Mouse (Mus musculus): ENCODE data around the gene Rrp12. TPM values are rescaled to one million over a fixed set of nuclear protein-coding genes. Genes with fewer than 3 reads are reported as not detected.

Rrp12 gene
- polyA plus RNA-seq, 1 experiment from 2014 or later, result 10.7 TPM

- peaks cover 25% of the 10 kb centered on the region for H3K4me1 ChIP-seq (ENCODE audit: control insufficient read depth, insufficient read depth, low read length)
Measured at GRCm38 (mm10) chr19:41846366-41847090, 49.4 kb downstream of the Rrp12 start.

GRCm38 (mm10) chr19:41844345-41844744 is 51.6 kb downstream of the Rrp12 start:
- ATAC-seq (ENCODE audit: low read depth), result no peak
- Histone ChIP-seq H3K9ac (replicated peaks; ENCODE audit: low read depth, low read length) (no peak overlapping the region), H3K4me2 (ENCODE audit: low read depth, low read length) (no peak overlapping the region), H3K4me1 (ENCODE audit: control insufficient read depth, insufficient read depth, low read length) (peaks cover 10% of the 10 kb centered on the region), H3K4me3 (ENCODE audit: low read depth, low read length) (no peak overlapping the region), H3K36me3 (ENCODE audit: control insufficient read depth, insufficient read depth, low read length) (no peaks in the 10 kb centered on the region), H3K27me3 (ENCODE audit: control insufficient read depth, insufficient read depth, low read length) (no peaks in the 10 kb centered on the region), H3K9me3 (ENCODE audit: control insufficient read depth, low read length) (no peaks in the 10 kb centered on the region), H3K27ac (ENCODE audit: low read depth, low read length) (no peak overlapping the region)
- 88% methylated on average over 6 of the region's 6 CpGs for WGBS

More at GRCm38 (mm10) chr19:41846366-41847090, 49.4 kb downstream of the Rrp12 start:
- 11% methylated on average over 21 of the region's 21 CpGs for WGBS
- Histone ChIP-seq H3K27me3 (ENCODE audit: control insufficient read depth, insufficient read depth, low read length) (no peaks in the 10 kb centered on the region), H3K4me3 (ENCODE audit: low read depth, low read length) (peak overlapping the region; percentile 82), H3K4me2 (ENCODE audit: low read depth, low read length) (peak overlapping the region; percentile 91), H3K36me3 (ENCODE audit: control insufficient read depth, insufficient read depth, low read length) (no peaks in the 10 kb centered on the region), H3K27ac (ENCODE audit: low read depth, low read length) (peak overlapping the region; percentile 89), H3K9me3 (ENCODE audit: control insufficient read depth, low read length) (no peaks in the 10 kb centered on the region), H3K9ac (replicated peaks; ENCODE audit: low read depth, low read length) (peak overlapping the region; percentile 82)
- no peak for ATAC-seq (ENCODE audit: low read depth)

- no peaks in the 10 kb centered on the region for H3K27me3 ChIP-seq (ENCODE audit: control insufficient read depth, insufficient read depth, low read length)
- ATAC-seq (ENCODE audit: low read depth), result no peak
- H3K4me1 ChIP-seq (ENCODE audit: control insufficient read depth, insufficient read depth, low read length), result peaks cover 10% of the 10 kb centered on the region
- no peak overlapping the region for H3K9ac ChIP-seq (replicated peaks; ENCODE audit: low read depth, low read length)
- H3K4me2 ChIP-seq (ENCODE audit: low read depth, low read length), result no peak overlapping the region
- H3K36me3 ChIP-seq (ENCODE audit: control insufficient read depth, insufficient read depth, low read length), result no peaks in the 10 kb centered on the region
- 90% methylated on average over 4 of the region's 4 CpGs for WGBS
- no peaks in the 10 kb centered on the region for H3K9me3 ChIP-seq (ENCODE audit: control insufficient read depth, low read length)
- no peak overlapping the region for H3K27ac ChIP-seq (ENCODE audit: low read depth, low read length)
- H3K4me3 ChIP-seq (ENCODE audit: low read depth, low read length), result no peak overlapping the region
Measured at GRCm38 (mm10) chr19:41842706-41843105, 53.3 kb downstream of the Rrp12 start.

- no peak overlapping the region for H3K4me3 ChIP-seq (ENCODE audit: low read depth, low read length)
- no peaks in the 10 kb centered on the region for H3K9me3 ChIP-seq (ENCODE audit: control insufficient read depth, low read length)
- H3K36me3 ChIP-seq (ENCODE audit: control insufficient read depth, insufficient read depth, low read length), result no peaks in the 10 kb centered on the region
- no peak for ATAC-seq (ENCODE audit: low read depth)
- H3K4me1 ChIP-seq (ENCODE audit: control insufficient read depth, insufficient read depth, low read length), result peaks cover 10% of the 10 kb centered on the region
- no peak overlapping the region for H3K27ac ChIP-seq (ENCODE audit: low read depth, low read length)
- H3K27me3 ChIP-seq (ENCODE audit: control insufficient read depth, insufficient read depth, low read length), result no peaks in the 10 kb centered on the region
- H3K9ac ChIP-seq (replicated peaks; ENCODE audit: low read depth, low read length), result no peak overlapping the region
- H3K4me2 ChIP-seq (ENCODE audit: low read depth, low read length), result no peak overlapping the region
- 81% methylated on average over 4 of the region's 4 CpGs for WGBS
Measured at GRCm38 (mm10) chr19:41842196-41842595, 53.8 kb downstream of the Rrp12 start.

- Histone ChIP-seq H3K9me3 (ENCODE audit: control insufficient read depth, low read length) (no peaks in the 10 kb centered on the region), H3K4me1 (ENCODE audit: control insufficient read depth, insufficient read depth, low read length) (peaks cover 5% of the 10 kb centered on the region), H3K27me3 (ENCODE audit: control insufficient read depth, insufficient read depth, low read length) (no peaks in the 10 kb centered on the region), H3K9ac (replicated peaks; ENCODE audit: low read depth, low read length) (no peak overlapping the region), H3K4me2 (ENCODE audit: low read depth, low read length) (no peak overlapping the region), H3K27ac (ENCODE audit: low read depth, low read length) (no peak overlapping the region), H3K36me3 (ENCODE audit: control insufficient read depth, insufficient read depth, low read length) (no peaks in the 10 kb centered on the region), H3K4me3 (ENCODE audit: low read depth, low read length) (no peak overlapping the region)
- no peak for ATAC-seq (ENCODE audit: low read depth)
- 80% methylated on average over 7 of the region's 7 CpGs for WGBS
Measured at GRCm38 (mm10) chr19:41841105-41841750, 54.7 kb downstream of the Rrp12 start.

- no peak overlapping the region for H3K27ac ChIP-seq (ENCODE audit: low read depth, low read length)
- peaks cover 5% of the 10 kb centered on the region for H3K4me1 ChIP-seq (ENCODE audit: control insufficient read depth, insufficient read depth, low read length)
- H3K9ac ChIP-seq (replicated peaks; ENCODE audit: low read depth, low read length), result no peak overlapping the region
- H3K4me3 ChIP-seq (ENCODE audit: low read depth, low read length), result no peak overlapping the region
- no peak overlapping the region for H3K4me2 ChIP-seq (ENCODE audit: low read depth, low read length)
- H3K36me3 ChIP-seq (ENCODE audit: control insufficient read depth, insufficient read depth, low read length), result no peaks in the 10 kb centered on the region
- no peaks in the 10 kb centered on the region for H3K9me3 ChIP-seq (ENCODE audit: control insufficient read depth, low read length)
- ATAC-seq (ENCODE audit: low read depth), result no peak
- WGBS, result 97% methylated on average over 3 of the region's 3 CpGs
- no peaks in the 10 kb centered on the region for H3K27me3 ChIP-seq (ENCODE audit: control insufficient read depth, insufficient read depth, low read length)
Measured at GRCm38 (mm10) chr19:41839685-41840084, 56.3 kb downstream of the Rrp12 start.

- 58% methylated on average over 6 of the region's 6 CpGs for WGBS
- Histone ChIP-seq H3K4me1 (ENCODE audit: control insufficient read depth, insufficient read depth, low read length) (peaks cover 5% of the 10 kb centered on the region), H3K36me3 (ENCODE audit: control insufficient read depth, insufficient read depth, low read length) (no peaks in the 10 kb centered on the region), H3K4me2 (ENCODE audit: low read depth, low read length) (no peak overlapping the region), H3K4me3 (ENCODE audit: low read depth, low read length) (no peak overlapping the region), H3K27me3 (ENCODE audit: control insufficient read depth, insufficient read depth, low read length) (no peaks in the 10 kb centered on the region), H3K9me3 (ENCODE audit: control insufficient read depth, low read length) (no peaks in the 10 kb centered on the region), H3K27ac (ENCODE audit: low read depth, low read length) (no peak overlapping the region), H3K9ac (replicated peaks; ENCODE audit: low read depth, low read length) (no peak overlapping the region)
- no peak for ATAC-seq (ENCODE audit: low read depth)
Measured at GRCm38 (mm10) chr19:41838808-41839207, 57.2 kb downstream of the Rrp12 start.

GRCm38 (mm10) chr19:41837917-41838261 is 58.1 kb downstream of the Rrp12 start:
- Histone ChIP-seq H3K4me2 (ENCODE audit: low read depth, low read length) (no peak overlapping the region), H3K4me3 (ENCODE audit: low read depth, low read length) (no peak overlapping the region), H3K27ac (ENCODE audit: low read depth, low read length) (no peak overlapping the region), H3K4me1 (ENCODE audit: control insufficient read depth, insufficient read depth, low read length) (peaks cover 12% of the 10 kb centered on the region), H3K9ac (replicated peaks; ENCODE audit: low read depth, low read length) (no peak overlapping the region), H3K27me3 (ENCODE audit: control insufficient read depth, insufficient read depth, low read length) (no peaks in the 10 kb centered on the region), H3K36me3 (ENCODE audit: control insufficient read depth, insufficient read depth, low read length) (no peaks in the 10 kb centered on the region), H3K9me3 (ENCODE audit: control insufficient read depth, low read length) (no peaks in the 10 kb centered on the region)
- 75% methylated on average over 4 of the region's 4 CpGs for WGBS
- ATAC-seq (ENCODE audit: low read depth), result no peak

GRCm38 (mm10) chr19:41837194-41837916 is 58.6 kb downstream of the Rrp12 start:
- 74% methylated on average over 9 of the region's 9 CpGs for WGBS
- Histone ChIP-seq H3K27ac (ENCODE audit: low read depth, low read length) (no peak overlapping the region), H3K4me3 (ENCODE audit: low read depth, low read length) (no peak overlapping the region), H3K4me2 (ENCODE audit: low read depth, low read length) (no peak overlapping the region), H3K9ac (replicated peaks; ENCODE audit: low read depth, low read length) (no peak overlapping the region), H3K9me3 (ENCODE audit: control insufficient read depth, low read length) (no peaks in the 10 kb centered on the region), H3K27me3 (ENCODE audit: control insufficient read depth, insufficient read depth, low read length) (no peaks in the 10 kb centered on the region), H3K36me3 (ENCODE audit: control insufficient read depth, insufficient read depth, low read length) (no peaks in the 10 kb centered on the region), H3K4me1 (ENCODE audit: control insufficient read depth, insufficient read depth, low read length) (peaks cover 18% of the 10 kb centered on the region)
- ATAC-seq (ENCODE audit: low read depth), result no peak

Measured in neural tube, embryonic 14.5 days (tissue).